Mouse (Mus musculus) left cerebral cortex, adult 8-10 months (tissue): ENCODE measurements around the gene Gpr37. TPM values are rescaled to one million over a fixed set of nuclear protein-coding genes. Genes with fewer than 3 reads are reported as not detected.

Experiments used
- DNase-seq, 2 experiments: peaks; one replicate each; pipeline ENCODE4 v3.0.0; 2022; ENCODE audit warnings: low spot score in 2 of 2
- total RNA-seq, 4 experiments: library from RNA; stranded (reverse); gene quantifications; 2 replicates each; pipeline ENCODE4 v1.2.4; 2022

The Gpr37 gene
- total RNA-seq: 10 to 100 TPM; 33.8 to 42.5 (median 39.4) TPM

GRCm38 (mm10) chr6:25690629-25691028 is at the start of gene Gpr37:
Gene Gpr37 (minus strand): TSS chr6:25690729.
- DNase-seq: no peak

GRCm38 (mm10) chr6:25736533-25736932 is 46.0 kb upstream of the Gpr37 start:
- no peak for DNase-seq

- DNase-seq: no peak
These were observed 36.0 kb upstream of the Gpr37 start for GRCm38 (mm10) chr6:25726560-25726959.

- DNase-seq: no peak
These were observed 20.1 kb upstream of the Gpr37 start for GRCm38 (mm10) chr6:25710601-25711000.

- peak; percentile 18 to 47 for DNase-seq
These were observed 18.8 kb upstream of the Gpr37 start for GRCm38 (mm10) chr6:25709250-25709895.

- no peak for DNase-seq
These were observed 9.4 kb upstream of the Gpr37 start for GRCm38 (mm10) chr6:25699956-25700355.

- peak; percentile 14 to 44 for DNase-seq
These were observed 284 bp downstream of the Gpr37 start for GRCm38 (mm10) chr6:25690284-25690605.

GRCm38 (mm10) chr6:25689520-25690283 is 827 bp downstream of the Gpr37 start:
- peak; percentile 54 to 65 for DNase-seq

GRCm38 (mm10) chr6:25688927-25689519 is 1.5 kb downstream of the Gpr37 start:
- DNase-seq: peak in 1 of 2 experiments; percentile 25

- peak in 1 of 2 experiments; percentile 20 for DNase-seq
These were observed 3.7 kb downstream of the Gpr37 start for GRCm38 (mm10) chr6:25686760-25687200.

- no peak for DNase-seq
These were observed 6.1 kb downstream of the Gpr37 start for GRCm38 (mm10) chr6:25684391-25684790.

- DNase-seq: no peak
These were observed 15.4 kb downstream of the Gpr37 start for GRCm38 (mm10) chr6:25675111-25675510.

- DNase-seq: no peak
These were observed 16.7 kb downstream of the Gpr37 start for GRCm38 (mm10) chr6:25673801-25674200.

GRCm38 (mm10) chr6:25670150-25670549 is 20.4 kb downstream of the Gpr37 start:
- no peak for DNase-seq

GRCm38 (mm10) chr6:25663942-25664341 is 26.6 kb downstream of the Gpr37 start:
- DNase-seq: no peak

- DNase-seq: peak in 1 of 2 experiments; percentile 18
These were observed 30.4 kb downstream of the Gpr37 start for GRCm38 (mm10) chr6:25659924-25660675.

Other genes with a start within 250 kb of the Gpr37 start
- gene Pot1a, start 118.5 kb upstream of the Gpr37 start, total RNA-seq: 10 to 100 TPM; 16.8 to 22.0 (median 19.7) TPM